Mouse (Mus musculus): ENCODE results near the gene Kcnk1. TPM values are rescaled to one million over a fixed set of nuclear protein-coding genes. Genes with fewer than 3 reads are reported as not detected.
A peak's percentile ranks its signal among the peaks of the same experiment; 100 is the strongest.

Kcnk1 gene
- total and polyA plus RNA-seq, 3 experiments: not detected

DNA sequence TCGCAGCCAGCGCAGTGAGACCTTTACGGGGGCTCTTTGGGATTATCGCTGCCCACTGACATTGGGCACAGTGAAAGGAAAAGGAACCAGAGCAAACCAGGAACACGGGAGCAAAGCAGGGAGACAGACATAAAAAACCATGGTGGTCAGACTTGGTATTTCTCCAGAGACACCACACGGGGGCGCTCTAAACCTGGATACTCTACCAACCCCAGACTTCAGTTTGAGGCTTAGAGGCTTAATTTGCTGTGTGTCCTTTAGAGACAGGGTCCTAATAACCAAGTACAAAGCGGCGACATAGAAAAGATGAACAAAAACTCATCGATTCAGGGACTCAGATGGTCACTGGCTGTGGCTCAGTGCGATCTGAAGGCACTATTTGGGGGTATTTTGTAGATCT lies 39.3 kb upstream of the Kcnk1 start (continued):
- TF ChIP-seq SMC3 (IDR thresholded peaks at IDR 0.05; ENCODE audit: low read depth, low read length) (peak; percentile 63), RCOR1 (conservative IDR thresholded peaks at IDR 0.05; ENCODE audit: low read depth, low read length) (no peak), NRF1 (IDR thresholded peaks at IDR 0.05; ENCODE audit: low read depth, low read length) (no peak), ETS1 (conservative IDR thresholded peaks at IDR 0.05; ENCODE audit: low read depth, low read length) (no peak)

DNA sequence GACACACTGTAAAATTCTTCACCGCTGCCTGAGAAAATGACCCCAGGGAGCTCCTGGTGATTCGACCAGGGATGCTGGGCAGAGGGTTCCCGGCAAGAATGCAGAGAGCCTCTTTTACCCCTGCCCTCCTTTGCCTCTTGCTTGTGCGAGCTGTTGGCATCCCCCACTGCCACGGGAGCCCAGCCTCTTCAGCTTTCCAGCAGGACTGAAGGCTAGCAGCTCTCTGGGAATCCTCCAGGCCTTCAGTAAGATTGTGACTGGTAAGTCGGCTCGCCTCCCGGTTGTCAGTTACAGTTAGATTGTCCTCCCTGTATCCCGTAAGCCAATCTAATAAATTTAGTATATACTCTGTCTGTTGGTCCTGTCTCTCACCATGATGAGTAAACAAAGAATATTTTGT lies 38.2 kb upstream of the Kcnk1 start:
- in situ Hi-C loops (cut with MboI; ENCODE audit: low pct_ligation_motif_present, low pct_unique_long_range_greater_than_20kb, low sequenced_read_pairs) (loop anchor here (10.0 to 25.0 kb wide), 3 partner anchors 118 to 531 kb away; partner anchors contain the start of gene Tarbp1), dilution Hi-C loops (cut with MboI; ENCODE audit: extremely low pct_ligation_motif_present, extremely low pct_unique_long_range_greater_than_20kb, low sequenced_read_pairs) (no loop called here)
- Histone ChIP-seq H3K9ac (ENCODE audit: insufficient read depth, low read depth) (no peak overlapping the region), H3K79me2 (replicated peaks; ENCODE audit: control insufficient read depth, extremely low read depth, insufficient read depth, poor library complexity, severe bottlenecking) (peaks cover 6% of the 10 kb centered on the region), H3K36me3 (replicated peaks in 1 of 2; ENCODE audit: control insufficient read depth in 1 of 2, insufficient read depth in 1 of 2, low read length in 1 of 2) (peaks cover 0 to 3% of the 10 kb centered on the region in 2 experiments), H3K4me3 (replicated peaks in 1 of 3; ENCODE audit: low read depth in 2 of 3, low read length in 2 of 3, poor library complexity in 1 of 3) (no peak overlapping the region), H3K27ac (ENCODE audit: insufficient read depth, low read depth) (no peak overlapping the region), H3K27me3 (replicated peaks) (peaks cover 59% of the 10 kb centered on the region), H3K9me3 (replicated peaks; ENCODE audit: low read length) (peaks cover 7% of the 10 kb centered on the region), H3K4me2 (ENCODE audit: insufficient read depth, low read depth, poor library complexity, severe bottlenecking) (no peak overlapping the region), H3K4me1 (ENCODE audit: control insufficient read depth in 1 of 2, insufficient read depth in 2 of 2) (peaks cover 0 to 6% of the 10 kb centered on the region in 2 experiments; a peak in 2 of 4 replicates)
- DNase-seq (ENCODE audit: extremely low read depth): no peak
- TF ChIP-seq MAFK (IDR thresholded peaks at IDR 0.05; ENCODE audit: insufficient replicate concordance, low read length) (no peak), USF1 (IDR thresholded peaks at IDR 0.05; ENCODE audit: low read depth, low read length) (no peak), RAD21 (IDR thresholded peaks at IDR 0.05; ENCODE audit: low read depth, low read length) (no peak), TCF12 (IDR thresholded peaks at IDR 0.05; ENCODE audit: low read depth, low read length) (no peak), ETS1 (conservative IDR thresholded peaks at IDR 0.05; ENCODE audit: low read depth, low read length) (no peak)

DNA sequence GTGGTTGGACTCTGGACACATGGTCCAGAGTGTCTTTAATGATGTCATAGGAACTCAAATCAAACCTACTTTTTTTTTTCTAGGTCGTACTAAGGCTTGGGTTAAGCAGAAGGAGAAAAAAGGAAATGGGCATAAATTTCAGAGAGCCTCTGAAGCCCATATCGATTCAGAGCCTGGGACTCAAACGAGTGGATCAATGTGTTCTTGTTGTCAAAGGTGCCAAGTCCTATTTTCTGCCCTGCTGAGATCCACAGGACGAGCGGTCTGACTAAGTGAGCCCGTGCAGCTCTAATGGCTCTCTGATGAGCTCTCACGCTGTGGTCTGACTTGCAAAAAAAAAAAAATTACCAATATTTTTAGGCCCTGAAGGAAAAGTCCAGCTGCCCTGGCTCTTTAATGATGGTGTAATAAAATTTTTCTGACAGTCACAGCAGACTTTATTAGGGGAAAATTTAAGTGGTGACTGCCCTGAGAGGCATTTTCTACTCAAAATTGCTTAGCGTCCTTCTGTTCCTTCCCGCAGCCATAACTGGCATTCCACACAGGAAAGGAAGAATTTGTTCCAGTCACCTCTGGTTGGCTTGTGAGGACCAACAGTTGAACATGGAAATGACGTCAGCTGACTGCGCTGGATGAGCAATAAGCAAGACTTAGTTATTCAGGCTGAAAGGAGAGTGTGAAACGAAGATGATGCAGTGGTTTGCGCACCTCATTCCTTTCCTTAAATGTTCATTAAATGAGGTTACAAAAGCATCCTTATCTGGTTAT lies 37.6 kb upstream of the Kcnk1 start:
- Histone ChIP-seq H3K36me3 (replicated peaks in 1 of 2; ENCODE audit: control insufficient read depth in 1 of 2, insufficient read depth in 1 of 2, low read length in 1 of 2) (peaks cover 0 to 4% of the 10 kb centered on the region in 2 experiments), H3K9me3 (replicated peaks; ENCODE audit: low read length) (peaks cover 7% of the 10 kb centered on the region), H3K9ac (ENCODE audit: insufficient read depth, low read depth) (no peak overlapping the region), H3K27ac (ENCODE audit: insufficient read depth, low read depth) (no peak overlapping the region), H3K4me2 (ENCODE audit: insufficient read depth, low read depth, poor library complexity, severe bottlenecking) (no peak overlapping the region), H3K4me1 (ENCODE audit: control insufficient read depth in 1 of 2, insufficient read depth in 2 of 2) (peaks cover 0 to 6% of the 10 kb centered on the region in 2 experiments; a peak in 2 of 4 replicates), H3K4me3 (replicated peaks in 1 of 3; ENCODE audit: low read depth in 2 of 3, low read length in 2 of 3, poor library complexity in 1 of 3) (no peak overlapping the region), H3K79me2 (replicated peaks; ENCODE audit: control insufficient read depth, extremely low read depth, insufficient read depth, poor library complexity, severe bottlenecking) (peaks cover 6% of the 10 kb centered on the region), H3K27me3 (replicated peaks) (peaks cover 53% of the 10 kb centered on the region)
- dilution Hi-C loops (cut with MboI; ENCODE audit: extremely low pct_ligation_motif_present, extremely low pct_unique_long_range_greater_than_20kb, low sequenced_read_pairs) (no loop called here), in situ Hi-C loops (cut with MboI; ENCODE audit: low pct_ligation_motif_present, low pct_unique_long_range_greater_than_20kb, low sequenced_read_pairs) (loop anchor here (10.0 to 25.0 kb wide), 3 partner anchors 117 to 530 kb away; partner anchors contain the start of gene Tarbp1)
- DNase-seq (ENCODE audit: extremely low read depth): no peak
- TF ChIP-seq JUN (IDR thresholded peaks at IDR 0.05; ENCODE audit: insufficient read depth, low read depth, low read length) (no peak), MAFK (IDR thresholded peaks at IDR 0.05; ENCODE audit: insufficient replicate concordance, low read length) (no peak), MAZ (IDR thresholded peaks at IDR 0.05; ENCODE audit: low read depth, low read length) (no peak), USF2 (conservative IDR thresholded peaks at IDR 0.05; ENCODE audit: low read depth, low read length) (no peak), ETS1 (conservative IDR thresholded peaks at IDR 0.05; ENCODE audit: low read depth, low read length) (no peak), NELFE (IDR thresholded peaks at IDR 0.05; ENCODE audit: low read depth, low read length) (no peak), POLR2AphosphoS2 (IDR thresholded peaks at IDR 0.05; ENCODE audit: low read depth, low read length) (no peak), MXI1 (IDR thresholded peaks at IDR 0.05; ENCODE audit: low read depth, low read length) (no peak), CHD1 (IDR thresholded peaks at IDR 0.05; ENCODE audit: low read depth, low read length) (no peak), TCF12 (IDR thresholded peaks at IDR 0.05; ENCODE audit: low read depth, low read length) (no peak), HCFC1 (IDR thresholded peaks at IDR 0.05; ENCODE audit: low read depth, low read length) (no peak), BHLHE40 (IDR thresholded peaks at IDR 0.05; ENCODE audit: low read depth, low read length) (no peak), ZC3H11A (IDR thresholded peaks at IDR 0.05; ENCODE audit: low read depth, low read length) (no peak), RAD21 (IDR thresholded peaks at IDR 0.05; ENCODE audit: low read depth, low read length) (no peak)

All from CH12.LX (cell line).